Mouse (Mus musculus) regulatory T cell (primary cell): ENCODE measurements around the gene Lhfp.
"Not testable (repeated sequence)": the region's sequence is repeated elsewhere in the genome, so short reads cannot be mapped to it uniquely, and the experiment has no call there.

Source experiments
- in situ Hi-C: fragments of 300-600 bp; cut with MboI, MseI; formaldehyde crosslinking; loops from one replicate; pipeline ENCODE4 v1.15.1; 2025; ENCODE audit warnings: high pct_unique_total_duplicates

Lhfp gene

GRCm38 (mm10) chr3:53087156-53087805 lies 46.0 kb downstream of the Lhfp start:
- in situ Hi-C loops = no loop called here

GRCm38 (mm10) chr3:53089921-53090320 lies 48.6 kb downstream of the Lhfp start:
- in situ Hi-C loops = loop anchor here (10.0 kb wide), 1 partner anchor 1295 kb away; no protein-coding TSS in a partner anchor

DNA sequence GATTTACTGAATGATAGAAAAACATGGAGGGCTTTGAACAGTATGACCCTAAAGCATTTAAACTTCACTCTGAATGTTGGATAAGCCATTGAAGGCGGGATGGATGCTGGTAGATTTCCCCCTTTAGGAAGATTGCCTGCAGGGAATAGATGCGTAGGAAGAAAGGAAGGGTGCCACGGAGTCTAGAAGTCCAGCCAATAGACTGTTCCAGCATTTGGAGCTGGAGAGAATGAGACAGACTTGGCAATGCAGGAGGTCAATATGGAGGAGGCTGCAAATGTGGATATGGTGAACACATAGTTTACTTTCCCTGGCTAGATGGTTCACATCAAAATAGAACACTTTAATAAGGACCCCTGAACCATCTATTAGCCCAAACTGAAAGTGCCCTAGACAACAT lies 58.9 kb downstream of the Lhfp start:
- in situ Hi-C loops = no loop called here

- in situ Hi-C loops = no loop called here
Measured at GRCm38 (mm10) chr3:53100803-53101202, 59.5 kb downstream of the Lhfp start.

- in situ Hi-C loops = no loop called here
Measured at GRCm38 (mm10) chr3:53101711-53102110, 60.4 kb downstream of the Lhfp start.

DNA sequence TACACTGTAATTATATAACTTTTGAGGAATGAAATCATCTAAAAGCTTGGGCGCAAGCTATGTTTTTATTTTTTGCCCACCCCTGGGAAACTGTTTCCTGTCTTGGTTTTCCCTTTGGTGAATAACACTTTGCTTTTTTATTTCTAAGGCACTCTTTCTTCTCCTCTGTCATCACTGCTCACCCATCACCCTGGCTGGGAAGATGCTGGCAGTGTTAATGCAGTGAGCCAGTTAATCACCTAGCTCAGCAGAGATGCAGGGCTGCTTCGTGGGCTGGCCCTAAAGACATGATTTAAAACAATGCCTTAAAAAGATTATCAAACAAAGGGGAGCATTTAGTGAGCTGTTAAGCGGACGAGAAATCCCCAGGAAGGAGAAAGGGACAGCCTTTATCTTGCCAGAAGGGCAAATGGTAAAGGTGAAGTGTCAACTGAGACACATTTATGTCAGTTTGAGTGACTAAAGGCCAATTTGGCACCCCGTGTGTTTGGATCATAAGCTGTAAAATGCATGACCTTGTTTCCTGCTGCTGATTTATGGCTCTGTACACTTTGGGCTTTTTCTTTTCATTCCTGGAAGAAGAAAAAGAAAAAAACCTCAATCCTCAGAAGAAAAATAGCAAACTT lies 60.9 kb downstream of the Lhfp start:
- in situ Hi-C loops = no loop called here

DNA sequence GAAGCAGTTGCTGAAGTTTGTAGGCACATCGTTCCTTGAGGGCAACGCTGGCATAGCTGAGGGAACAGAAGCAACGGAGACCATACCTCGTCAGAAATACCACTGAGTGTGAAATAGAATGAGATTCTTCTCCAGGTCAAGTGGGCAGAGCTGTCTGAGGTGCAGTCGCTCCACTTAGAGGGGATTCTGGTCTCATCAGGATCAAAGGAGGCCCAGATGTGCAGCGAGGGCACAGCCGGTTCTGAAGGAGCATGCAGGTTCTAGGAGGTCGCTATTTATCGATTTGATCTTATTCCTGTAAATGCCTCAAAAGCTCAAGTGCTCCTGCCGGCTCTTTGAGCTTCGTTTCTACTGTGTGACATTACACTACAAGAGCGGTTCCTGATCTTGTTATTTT lies 61.4 kb downstream of the Lhfp start:
- in situ Hi-C loops = no loop called here

DNA sequence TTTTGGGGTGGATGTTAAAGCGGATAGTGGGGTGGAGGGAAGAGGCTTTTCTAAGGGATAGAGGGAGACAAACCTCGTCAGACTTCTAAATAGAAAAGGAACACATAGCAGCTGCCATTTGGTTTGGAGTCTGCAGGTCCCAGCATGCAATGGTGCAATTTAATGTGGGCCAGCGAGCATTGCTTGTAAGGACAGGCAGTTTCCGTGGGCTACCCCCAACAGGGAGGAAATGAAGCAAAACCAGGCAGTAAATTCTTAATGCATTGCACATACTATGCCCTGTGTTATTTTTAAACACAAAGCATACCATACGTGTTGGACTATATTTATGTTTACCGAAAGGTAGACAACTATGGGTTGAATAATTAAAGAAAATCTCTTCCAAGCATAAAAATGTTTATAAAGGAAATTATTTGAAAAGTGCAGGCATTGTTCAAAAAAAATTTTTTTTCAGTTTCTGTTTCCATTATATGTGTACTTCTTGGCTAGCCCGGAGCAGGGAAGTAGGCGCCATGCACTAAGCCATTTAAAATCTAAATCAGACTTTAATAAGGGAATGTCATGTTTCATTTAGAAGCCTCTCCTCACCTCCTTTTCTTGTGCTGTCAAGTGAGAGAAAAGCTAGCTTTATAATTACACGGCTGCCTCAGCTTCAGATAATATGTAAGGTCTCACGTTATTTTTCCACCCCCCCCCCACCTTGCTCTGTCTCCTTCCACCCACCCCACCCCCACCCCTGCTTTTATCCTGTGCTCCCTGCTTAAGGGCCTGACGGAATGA lies 67.5 kb downstream of the Lhfp start:
- in situ Hi-C loops = no loop called here

DNA sequence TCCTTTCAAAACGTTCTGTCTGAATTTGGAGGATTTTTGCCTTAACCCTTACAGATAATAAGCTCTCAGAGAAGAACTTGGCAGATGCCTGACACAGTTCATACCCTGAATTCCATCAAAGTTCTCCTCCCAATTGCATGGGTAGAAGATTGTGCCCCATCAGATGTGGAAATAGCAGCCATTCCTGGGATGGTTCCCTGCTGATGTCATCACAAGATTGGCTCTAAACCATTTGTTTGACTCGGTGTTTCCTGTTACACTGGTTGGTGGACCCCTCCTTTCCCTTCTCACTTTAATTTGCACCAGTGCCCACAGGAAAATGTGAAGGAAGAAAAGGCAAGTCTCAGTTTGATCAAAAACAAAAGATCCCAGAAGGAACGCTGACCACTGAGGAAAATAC lies 68.6 kb downstream of the Lhfp start:
- in situ Hi-C loops = no loop called here

DNA sequence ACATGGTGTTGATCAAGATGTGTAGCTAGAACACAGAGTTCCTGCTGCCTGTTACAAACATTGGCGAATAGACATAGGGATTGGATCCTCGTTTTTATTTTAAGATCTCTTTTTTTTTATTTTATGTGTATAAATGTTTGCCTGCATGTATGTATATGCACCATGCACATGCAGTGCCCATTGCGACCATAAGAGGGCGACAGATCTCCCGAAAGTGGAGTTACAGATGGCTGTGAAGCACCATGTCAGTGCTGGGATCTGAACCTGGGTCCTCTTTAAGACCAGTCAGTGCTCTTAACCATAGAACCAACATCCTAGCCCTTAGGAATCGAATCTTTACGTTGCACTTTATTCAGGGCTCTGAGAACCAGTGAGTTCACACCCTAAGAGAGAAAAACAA lies 70.7 kb downstream of the Lhfp start:
- in situ Hi-C loops = no loop called here

DNA sequence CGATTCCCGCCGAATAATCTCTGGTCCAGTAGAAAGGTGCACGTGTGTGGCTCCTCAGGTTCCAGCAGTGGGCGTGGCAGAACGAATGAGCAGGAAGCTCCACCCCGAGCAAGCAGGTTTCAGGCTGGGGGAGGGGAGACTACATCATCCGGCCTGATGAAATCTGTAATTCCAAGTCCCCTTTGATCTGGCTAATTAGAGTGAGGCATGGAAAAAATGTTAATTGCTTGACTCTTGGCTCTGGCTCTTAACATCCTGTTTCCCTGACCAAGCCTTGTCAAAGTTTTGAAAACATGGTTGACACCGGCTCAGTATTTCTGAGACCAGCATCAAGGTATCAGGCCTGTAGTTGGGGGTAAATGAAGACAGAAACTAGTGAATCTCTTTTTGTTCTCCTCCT lies 77.4 kb downstream of the Lhfp start:
- in situ Hi-C loops = not testable (repeated sequence)

DNA sequence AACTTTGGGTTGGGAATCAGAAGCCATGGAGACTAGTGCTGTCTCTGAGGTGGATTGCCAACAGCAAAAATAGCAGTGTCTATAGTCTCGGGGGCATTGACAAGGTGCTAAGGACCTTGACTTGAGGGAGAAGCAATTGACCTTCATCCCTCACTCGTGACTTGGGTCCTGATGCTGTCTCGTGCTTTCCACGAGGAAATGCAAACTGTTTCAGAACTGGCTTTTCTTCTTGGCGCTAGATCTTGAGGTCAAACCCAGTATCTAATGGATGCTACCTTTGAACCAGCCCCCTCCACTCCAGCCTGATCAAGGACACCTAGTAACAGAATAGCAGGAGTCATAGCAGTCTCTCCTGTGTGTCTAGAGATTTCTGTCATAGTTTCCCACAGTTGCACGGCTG lies 78.7 kb downstream of the Lhfp start:
- in situ Hi-C loops = no loop called here

GRCm38 (mm10) chr3:53125495-53125894 lies 84.2 kb downstream of the Lhfp start:
- in situ Hi-C loops = loop anchor here (5.0 kb wide), 1 partner anchor 43 kb away; no protein-coding TSS in a partner anchor

DNA sequence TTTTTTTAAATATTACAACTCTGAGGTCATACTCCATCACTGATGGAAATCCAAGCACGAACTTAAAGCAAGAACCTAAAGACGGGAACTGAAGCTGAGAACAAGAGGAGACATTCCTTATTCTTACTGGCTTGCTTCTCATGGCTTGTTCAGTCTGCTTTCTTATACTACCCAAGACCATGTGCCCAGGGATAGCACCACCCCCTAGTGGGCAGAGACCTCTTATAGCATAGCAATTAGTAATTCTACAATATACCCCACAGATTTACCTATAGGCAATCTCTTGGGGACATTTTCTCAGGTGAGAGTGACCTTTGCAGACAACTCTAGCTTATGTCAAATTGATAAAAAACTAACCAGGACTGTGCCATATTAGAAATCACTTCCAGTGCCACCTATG lies 97.5 kb downstream of the Lhfp start:
- in situ Hi-C loops = no loop called here

- in situ Hi-C loops = no loop called here
Measured at GRCm38 (mm10) chr3:53139205-53139604, 97.9 kb downstream of the Lhfp start.

- in situ Hi-C loops = no loop called here
Measured at GRCm38 (mm10) chr3:53139642-53140041, 98.3 kb downstream of the Lhfp start.

GRCm38 (mm10) chr3:53142528-53142927 lies 101.2 kb downstream of the Lhfp start:
- in situ Hi-C loops = no loop called here

- in situ Hi-C loops = no loop called here
Measured at GRCm38 (mm10) chr3:53145526-53145925, 104.2 kb downstream of the Lhfp start.

GRCm38 (mm10) chr3:53145946-53146345 lies 104.6 kb downstream of the Lhfp start:
- in situ Hi-C loops = no loop called here

DNA sequence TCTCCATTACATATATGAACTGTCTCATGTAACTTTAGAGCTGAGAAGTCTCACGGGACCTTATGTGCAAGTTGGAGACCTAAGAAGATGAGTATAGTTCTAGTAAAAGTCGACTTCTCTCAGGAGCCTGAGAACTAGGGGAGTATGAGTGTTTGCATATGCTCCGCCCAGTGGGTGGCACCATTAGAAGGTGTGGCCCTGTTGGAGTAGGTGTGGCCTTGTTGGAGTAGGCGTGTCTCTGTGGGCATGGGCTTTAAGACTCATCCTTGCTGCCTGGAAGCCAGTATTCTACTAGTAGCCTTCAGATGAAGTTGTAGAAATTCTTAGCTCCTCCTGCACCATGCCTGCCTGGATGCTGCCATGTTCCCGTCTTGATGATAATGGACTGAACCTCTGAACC lies 105.7 kb downstream of the Lhfp start:
- in situ Hi-C loops = no loop called here

DNA sequence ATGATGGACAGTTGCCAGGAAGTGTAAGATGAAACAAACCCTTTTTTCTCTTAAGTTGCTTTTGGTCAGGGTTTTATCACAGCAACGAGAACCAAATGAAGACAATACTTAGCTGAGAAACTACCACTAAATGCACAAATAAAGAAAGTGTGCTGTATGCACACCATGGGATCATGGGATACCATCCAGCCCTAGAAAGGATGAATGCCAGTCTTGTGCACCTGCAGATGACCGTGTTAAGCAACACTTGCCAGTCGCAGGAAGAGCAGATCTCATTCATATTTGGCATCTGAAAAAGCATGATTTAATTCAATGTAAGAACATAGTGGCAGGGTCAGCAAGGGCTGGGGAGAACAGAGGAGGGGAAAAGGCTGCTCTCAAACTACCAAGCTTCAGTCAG lies 107.4 kb downstream of the Lhfp start:
- in situ Hi-C loops = no loop called here

GRCm38 (mm10) chr3:53149625-53150320 lies 108.4 kb downstream of the Lhfp start:
- in situ Hi-C loops = no loop called here
